Mouse (Mus musculus) heart, postnatal 0 days (tissue): ENCODE measurements around the gene Atp5j2.

ENCODE experiments used
- CTCF ChIP-seq: IDR thresholded peaks from 2 replicates; pipeline ENCODE4 v1.5.1; 2016; ENCODE audit warnings: antibody characterized with exemption, control low read depth, low read depth
- EP300 ChIP-seq: IDR thresholded peaks from 2 replicates; pipeline ENCODE4 v1.6.1; 2016; ENCODE audit warnings: antibody characterized with exemption, low read depth

GRCm38 (mm10) chr5:145200387-145200786 is 8.5 kb upstream of the Atp5j2 start:
- TF ChIP-seq CTCF (no peak), EP300 (no peak)
